Mouse (Mus musculus) MEL (cell line): ENCODE results near the gene Alox5ap.
A peak's percentile ranks its signal among the peaks of the same experiment; 100 is the strongest.

Source experiments
- CTCF ChIP-seq, 3 experiments: IDR thresholded peaks in 2 of 3; conservative IDR thresholded peaks in 1 of 3; 2 replicates each; pipeline ENCODE4 v1.5.1; 2011 to 2012; ENCODE audit warnings: low read length in 3 of 3, low read depth in 2 of 3, mild to moderate bottlenecking in 2 of 3, improper control_type of control experiment in 1 of 3, inconsistent platforms in 1 of 3, mixed read lengths in 1 of 3, moderate library complexity in 1 of 3; ENCODE audit not compliant: control insufficient read depth in 1 of 3, insufficient read depth in 1 of 3, poor library complexity in 1 of 3, severe bottlenecking in 1 of 3
- E2F4 ChIP-seq: IDR thresholded peaks from 2 replicates; pipeline ENCODE4 v1.6.1; 2011; ENCODE audit warnings: low read depth, low read length, improper control_type of control experiment, borderline replicate concordance
- HCFC1 ChIP-seq: IDR thresholded peaks from 2 replicates; pipeline ENCODE4 v1.6.1; 2012; ENCODE audit warnings: low read depth, mild to moderate bottlenecking, inconsistent platforms, low read length, improper control_type of control experiment, moderate library complexity
- POLR2A ChIP-seq, 2 experiments: IDR thresholded peaks; 2 replicates each; pipeline ENCODE4 v1.6.1; 2011 to 2012; ENCODE audit warnings: low read length in 2 of 2, mild to moderate bottlenecking in 2 of 2, control low read depth in 1 of 2, improper control_type of control experiment in 1 of 2, low read depth in 1 of 2, moderate library complexity in 1 of 2; ENCODE audit not compliant: control insufficient read depth in 1 of 2, insufficient read depth in 1 of 2, poor library complexity in 1 of 2
- TAL1 ChIP-seq: IDR thresholded peaks from 2 replicates; pipeline ENCODE4 v1.6.1; 2012; ENCODE audit warnings: mild to moderate bottlenecking, inconsistent platforms, low read length, moderate library complexity, mixed read lengths

DNA sequence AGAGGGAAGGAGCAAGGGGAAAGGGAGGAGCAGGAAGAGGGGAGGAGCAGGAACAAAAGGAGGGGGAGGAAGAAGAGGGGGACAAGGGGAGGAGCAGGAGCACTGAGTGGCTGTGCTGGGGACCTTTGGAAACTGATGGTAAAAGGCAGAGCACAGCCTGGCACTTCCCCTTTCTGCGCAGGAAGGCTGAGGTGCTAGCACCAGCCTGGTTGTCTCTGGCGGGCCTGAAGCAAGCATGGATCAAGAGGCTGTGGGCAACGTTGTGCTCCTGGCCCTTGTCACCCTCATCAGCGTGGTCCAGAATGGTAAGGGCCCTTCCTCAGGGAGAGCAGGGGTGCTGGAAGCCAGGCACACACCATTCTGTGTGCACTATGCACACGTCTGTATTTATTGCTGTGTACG lies 312 bp downstream of the Alox5ap start:
- peak; percentile 52 to 89 for TF ChIP-seq POLR2A (IDR thresholded peaks at IDR 0.05; ENCODE audit: control insufficient read depth in 1 of 2, insufficient read depth in 1 of 2, low read depth in 1 of 2, low read length in 2 of 2, poor library complexity in 1 of 2)
- no peak for TF ChIP-seq E2F4
- no peak for TF ChIP-seq TAL1
- no peak for TF ChIP-seq CTCF (IDR thresholded peaks at IDR 0.05 in 2 of 3, conservative IDR thresholded peaks at IDR 0.05 in 1 of 3; ENCODE audit: control insufficient read depth in 1 of 3, insufficient read depth in 1 of 3, low read depth in 2 of 3, low read length in 3 of 3, poor library complexity in 1 of 3, severe bottlenecking in 1 of 3)
- TF ChIP-seq HCFC1: no peak; the same call in 1 of the 2 replicates
